ENCODE assay signal across 7 mouse cellular contexts in genomic region chr1:74240311-74240710, GRCm38 (mm10). TPM values are rescaled to one million over a fixed set of nuclear protein-coding genes. Genes with fewer than 3 reads are reported as not detected.
DNase-seq lines count a peak whose midpoint lies in the region; ATAC-seq lines count a peak whose summit lies in the region.

No protein-coding gene starts in this region.

- 81% methylated on average over 6 of the region's 6 CpGs for WGBS in midbrain, embryonic 11.5 days
- 89% methylated on average over 6 of the region's 6 CpGs for WGBS in midbrain, embryonic 10.5 days
- WGBS in heart, embryonic 12.5 days, result 19% methylated on average over 6 of the region's 6 CpGs
- 21% methylated on average over 6 of the region's 6 CpGs for WGBS in stomach, embryonic 16.5 days

- H3K4me2 ChIP-seq in midbrain, embryonic 11.5 days, result no peak overlapping the region
- peak overlapping the region; percentile 50 for H3K4me2 ChIP-seq in heart, embryonic 12.5 days
- peak overlapping the region; percentile 87 for H3K4me2 ChIP-seq in stomach, embryonic 16.5 days (ENCODE audit: low read depth, low read length)

- no peak overlapping the region; the same call in 1 of the 2 replicates for H3K27ac ChIP-seq in midbrain, embryonic 11.5 days (ENCODE audit: low read depth, low read length)
- H3K27ac ChIP-seq in midbrain, embryonic 10.5 days (replicated peaks), result no peak overlapping the region
- H3K27ac ChIP-seq in heart, embryonic 12.5 days (ENCODE audit: poor library complexity, severe bottlenecking), result peak overlapping the region; percentile 93
- H3K27ac ChIP-seq in stomach, embryonic 16.5 days (ENCODE audit: low read length), result peak overlapping the region; percentile 91

- no peak overlapping the region for H3K9ac ChIP-seq in midbrain, embryonic 11.5 days (ENCODE audit: low read length)
- peak overlapping the region; percentile 64 for H3K9ac ChIP-seq in heart, embryonic 12.5 days
- peak overlapping the region; percentile 13; the same call in 1 of the 2 replicates for H3K9ac ChIP-seq in stomach, embryonic 16.5 days (ENCODE audit: low read length)

- no peak overlapping the region for H3K4me3 ChIP-seq in midbrain, embryonic 11.5 days (ENCODE audit: low read depth, low read length)
- H3K4me3 ChIP-seq in midbrain, embryonic 10.5 days, result no peak overlapping the region
- 0 out of 2 replicates have a peak overlapping the region, but pooled peaks have one; percentile 15 for H3K4me3 ChIP-seq in heart, embryonic 12.5 days
- H3K4me3 ChIP-seq in stomach, embryonic 16.5 days (replicated peaks; ENCODE audit: low read length), result peak overlapping the region; percentile 15

- no peak for ATAC-seq in midbrain, embryonic 11.5 days (ENCODE audit: low FRiP score)
- ATAC-seq in heart, embryonic 12.5 days (ENCODE audit: insufficient number of reproducible peaks, low FRiP score), result no peak
- peak; percentile 23; the same call in 1 of the 2 replicates for ATAC-seq in stomach, embryonic 16.5 days (ENCODE audit: insufficient read depth, low FRiP score)

- no peaks in the 10 kb centered on the region for H3K36me3 ChIP-seq in midbrain, embryonic 11.5 days (ENCODE audit: control insufficient read depth, insufficient read depth, low read length)
- H3K36me3 ChIP-seq in midbrain, embryonic 10.5 days, result peaks cover 15% of the 10 kb centered on the region; the same call in 1 of the 2 replicates
- no peaks in the 10 kb centered on the region for H3K36me3 ChIP-seq in heart, embryonic 12.5 days
- H3K36me3 ChIP-seq in stomach, embryonic 16.5 days (ENCODE audit: control insufficient read depth, insufficient read depth, low read length), result no peaks in the 10 kb centered on the region

- H3K27me3 ChIP-seq in midbrain, embryonic 11.5 days (ENCODE audit: control insufficient read depth, insufficient read depth, low read length), result no peaks in the 10 kb centered on the region
- no peaks in the 10 kb centered on the region for H3K27me3 ChIP-seq in midbrain, embryonic 10.5 days (ENCODE audit: low read depth, poor library complexity, severe bottlenecking)
- no peaks in the 10 kb centered on the region for H3K27me3 ChIP-seq in heart, embryonic 12.5 days (replicated peaks)
- no peaks in the 10 kb centered on the region for H3K27me3 ChIP-seq in stomach, embryonic 16.5 days (ENCODE audit: control insufficient read depth, insufficient read depth, low read length)

- no peaks in the 10 kb centered on the region for H3K9me3 ChIP-seq in midbrain, embryonic 11.5 days (ENCODE audit: control insufficient read depth, low read length)
- H3K9me3 ChIP-seq in midbrain, embryonic 10.5 days (replicated peaks), result no peaks in the 10 kb centered on the region
- no peaks in the 10 kb centered on the region for H3K9me3 ChIP-seq in heart, embryonic 12.5 days (replicated peaks)
- no peaks in the 10 kb centered on the region for H3K9me3 ChIP-seq in stomach, embryonic 16.5 days (replicated peaks; ENCODE audit: control insufficient read depth, low read length)

- H3K4me1 ChIP-seq in midbrain, embryonic 11.5 days (ENCODE audit: control insufficient read depth, insufficient read depth, low read length), result peaks cover 23% of the 10 kb centered on the region
- peaks cover 29% of the 10 kb centered on the region for H3K4me1 ChIP-seq in midbrain, embryonic 10.5 days
- peaks cover 69% of the 10 kb centered on the region for H3K4me1 ChIP-seq in heart, embryonic 12.5 days (replicated peaks)
- peaks cover 56% of the 10 kb centered on the region for H3K4me1 ChIP-seq in stomach, embryonic 16.5 days (ENCODE audit: control insufficient read depth, insufficient read depth, low read length)

- DNase-seq in midbrain, embryonic 11.5 days (ENCODE audit: low spot score, missing footprints), result peak; percentile 59
- DNase-seq in midbrain, embryonic 10.5 days (ENCODE audit: low spot score), result no peak
- peak; percentile 50 to 85 for DNase-seq in left cerebral cortex, adult 8-10 months (ENCODE audit: low spot score in 2 of 2)
- DNase-seq in c-Kit-positive CD71-positive TER-119-positive erythroid progenitor cells, embryonic 14.5 days (ENCODE audit: low spot score), result no peak
- no peak for DNase-seq in T-cell, adult 2 months (ENCODE audit: low spot score)

RNA-seq across cellular contexts. Expression of gene Arpc2, which starts 4.4 kb away (rescaled TPM):
- 316 and 328 TPM in 2 replicates for polyA plus RNA-seq in midbrain, embryonic 11.5 days (2014; fragmentation: Nextera tagmentation; extraction: Ambion mirVana)
- polyA plus RNA-seq in midbrain, embryonic 10.5 days (2016; fragmentation: Nextera tagmentation; extraction: Ambion mirVana), result 353 and 368 TPM in 2 replicates
- polyA plus RNA-seq in heart, embryonic 12.5 days (2016; fragmentation: Nextera tagmentation; extraction: Ambion mirVana), result 478 and 484 TPM in 2 replicates
- 100 to 1,000 TPM; 212 to 241 (median 232) TPM for total RNA-seq in left cerebral cortex, adult 8-10 months (2022)
- 544 and 546 TPM in 2 replicates for polyA plus RNA-seq in stomach, embryonic 16.5 days (2015; fragmentation: Nextera tagmentation; extraction: Ambion mirVana)

RNA-seq across cellular contexts. Expression of gene Gpbar1, which starts 38.0 kb away (rescaled TPM):
- 0.15 TPM in 1 of 2 replicates, not detected in the other for polyA plus RNA-seq in midbrain, embryonic 11.5 days (2014; fragmentation: Nextera tagmentation; extraction: Ambion mirVana)
- 0.25 TPM in 2 replicates for polyA plus RNA-seq in midbrain, embryonic 10.5 days (2016; fragmentation: Nextera tagmentation; extraction: Ambion mirVana)
- polyA plus RNA-seq in heart, embryonic 12.5 days (2016; fragmentation: Nextera tagmentation; extraction: Ambion mirVana), result 0.37 and 0.41 TPM in 2 replicates
- total RNA-seq in left cerebral cortex, adult 8-10 months (2022), result not detected
- polyA plus RNA-seq in stomach, embryonic 16.5 days (2015; fragmentation: Nextera tagmentation; extraction: Ambion mirVana), result 1.0 and 1.2 TPM in 2 replicates

RNA-seq across cellular contexts. Expression of gene Aamp, which starts 44.2 kb away (rescaled TPM):
- 175 and 186 TPM in 2 replicates for polyA plus RNA-seq in midbrain, embryonic 11.5 days (2014; fragmentation: Nextera tagmentation; extraction: Ambion mirVana)
- polyA plus RNA-seq in midbrain, embryonic 10.5 days (2016; fragmentation: Nextera tagmentation; extraction: Ambion mirVana), result 241 and 246 TPM in 2 replicates
- polyA plus RNA-seq in heart, embryonic 12.5 days (2016; fragmentation: Nextera tagmentation; extraction: Ambion mirVana), result 169 and 171 TPM in 2 replicates
- 100 to 1,000 TPM; 138 to 159 (median 148) TPM for total RNA-seq in left cerebral cortex, adult 8-10 months (2022)
- 227 and 252 TPM in 2 replicates for polyA plus RNA-seq in stomach, embryonic 16.5 days (2015; fragmentation: Nextera tagmentation; extraction: Ambion mirVana)

RNA-seq across cellular contexts. Expression of gene Pnkd, which starts 44.4 kb away (rescaled TPM):
- 83.9 and 84.6 TPM in 2 replicates for polyA plus RNA-seq in midbrain, embryonic 11.5 days (2014; fragmentation: Nextera tagmentation; extraction: Ambion mirVana)
- polyA plus RNA-seq in midbrain, embryonic 10.5 days (2016; fragmentation: Nextera tagmentation; extraction: Ambion mirVana), result 99.5 and 107 TPM in 2 replicates
- 215 and 216 TPM in 2 replicates for polyA plus RNA-seq in heart, embryonic 12.5 days (2016; fragmentation: Nextera tagmentation; extraction: Ambion mirVana)
- 100 to 1,000 TPM; 162 to 185 (median 173) TPM for total RNA-seq in left cerebral cortex, adult 8-10 months (2022)
- polyA plus RNA-seq in stomach, embryonic 16.5 days (2015; fragmentation: Nextera tagmentation; extraction: Ambion mirVana), result 108 and 119 TPM in 2 replicates

RNA-seq across cellular contexts. Expression of gene Cxcr1, which starts 45.9 kb away (rescaled TPM):
- not detected in 2 replicates for polyA plus RNA-seq in midbrain, embryonic 11.5 days (2014; fragmentation: Nextera tagmentation; extraction: Ambion mirVana)
- polyA plus RNA-seq in midbrain, embryonic 10.5 days (2016; fragmentation: Nextera tagmentation; extraction: Ambion mirVana), result not detected in 2 replicates
- polyA plus RNA-seq in heart, embryonic 12.5 days (2016; fragmentation: Nextera tagmentation; extraction: Ambion mirVana), result not detected in 2 replicates
- not detected for total RNA-seq in left cerebral cortex, adult 8-10 months (2022)
- not detected in 2 replicates for polyA plus RNA-seq in stomach, embryonic 16.5 days (2015; fragmentation: Nextera tagmentation; extraction: Ambion mirVana)

Comparison
In these comparisons a context has a peak if more than half of its experiments do, and no peak if none do; other contexts are left out.
1. DNase-seq: peak in midbrain, embryonic 11.5 days (single experiment) and left cerebral cortex, adult 8-10 months (2 of 2); none in midbrain, embryonic 10.5 days (single experiment), c-Kit-positive CD71-positive TER-119-positive erythroid progenitor cells, embryonic 14.5 days (single experiment) and T-cell, adult 2 months (single experiment).
2. H3K27ac ChIP-seq: peak in heart, embryonic 12.5 days (single experiment) and stomach, embryonic 16.5 days (single experiment); none in midbrain, embryonic 11.5 days (single experiment) and midbrain, embryonic 10.5 days (single experiment).
3. H3K4me3 ChIP-seq: peak in heart, embryonic 12.5 days (single experiment) and stomach, embryonic 16.5 days (single experiment); none in midbrain, embryonic 11.5 days (single experiment) and midbrain, embryonic 10.5 days (single experiment).